8 mouse cellular contexts compared by ENCODE assay signal in the genomic region with DNA sequence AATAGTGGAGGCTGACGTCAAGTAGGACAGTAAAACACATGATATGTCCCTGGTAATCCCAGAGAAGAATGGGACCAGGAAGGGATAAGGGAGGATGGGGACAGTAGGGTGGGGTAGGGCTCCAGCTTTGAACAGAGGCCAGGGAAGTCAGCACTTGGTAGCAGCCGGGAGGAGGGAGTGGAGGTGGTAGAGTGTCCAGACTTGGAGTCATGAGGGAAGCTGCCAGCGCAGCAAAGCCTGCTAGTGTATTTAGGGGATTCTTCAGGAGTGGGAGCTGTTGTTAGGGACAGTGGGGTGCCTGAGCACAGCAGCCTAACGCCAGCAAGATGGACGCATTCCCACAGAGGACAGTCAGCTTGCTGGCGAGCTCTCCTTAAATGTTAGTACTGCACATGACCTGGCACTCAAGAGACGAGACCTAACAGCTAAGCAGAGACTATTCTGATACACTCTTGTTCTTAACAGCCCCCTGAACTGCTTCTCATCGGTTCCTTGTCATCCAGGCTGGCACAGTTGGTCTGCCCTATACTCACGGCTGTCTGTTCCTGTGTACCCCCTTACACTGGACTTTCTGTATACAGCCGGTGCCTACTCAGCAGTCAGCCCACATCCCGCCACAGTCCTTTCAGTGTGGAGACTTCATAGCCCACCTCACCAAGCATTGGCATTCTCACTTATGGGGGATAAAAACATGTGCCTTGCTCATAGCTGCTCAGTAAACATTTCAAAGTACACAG. TPM values are rescaled to one million over a fixed set of nuclear protein-coding genes. Genes with fewer than 3 reads are reported as not detected.
A peak's percentile ranks its signal among the peaks of the same experiment; 100 is the strongest.
DNase-seq lines count a peak whose midpoint lies in the region; ATAC-seq and TF ChIP-seq lines count a peak whose summit lies in the region.

No protein-coding gene starts in this region.

- no peak overlapping the region for H3K9ac ChIP-seq in forebrain, embryonic 12.5 days
- no peak overlapping the region for H3K9ac ChIP-seq in midbrain, postnatal 0 days (replicated peaks; ENCODE audit: low read length, poor library complexity, severe bottlenecking)

- H3K4me3 ChIP-seq in forebrain, embryonic 12.5 days (replicated peaks): no peak overlapping the region
- no peak overlapping the region for H3K4me3 ChIP-seq in midbrain, postnatal 0 days (ENCODE audit: low read depth, low read length)

- H3K36me3 ChIP-seq in forebrain, embryonic 12.5 days (replicated peaks): peaks cover 43% of the 10 kb centered on the region
- H3K36me3 ChIP-seq in midbrain, postnatal 0 days (ENCODE audit: insufficient read depth, low read length): peaks cover 23% of the 10 kb centered on the region

- no peaks in the 10 kb centered on the region for H3K27me3 ChIP-seq in forebrain, embryonic 12.5 days
- no peaks in the 10 kb centered on the region for H3K27me3 ChIP-seq in midbrain, postnatal 0 days (ENCODE audit: insufficient read depth, low read length)

- H3K4me1 ChIP-seq in forebrain, embryonic 12.5 days: peaks cover 2% of the 10 kb centered on the region; the same call in 1 of the 2 replicates
- no peaks in the 10 kb centered on the region for H3K4me1 ChIP-seq in midbrain, postnatal 0 days (ENCODE audit: insufficient read depth, low read length)

- peak overlapping the region; percentile 65 for H3K27ac ChIP-seq in forebrain, embryonic 12.5 days
- H3K27ac ChIP-seq in midbrain, postnatal 0 days (ENCODE audit: low read depth, low read length): peak overlapping the region; percentile 71

- peak; percentile 28 to 33 for DNase-seq in lung, postnatal 4 days
- no peak for DNase-seq in lung, postnatal 36 days
- DNase-seq in heart, postnatal 10 days: peak; percentile 71 to 74
- peak; percentile 82 for DNase-seq in midbrain, postnatal 0 days (ENCODE audit: low spot score)
- DNase-seq in embryo, embryonic 11 days: no peak
- no peak for DNase-seq in thymus, postnatal 0 days (ENCODE audit: low spot score)
- no peak for DNase-seq in spleen, postnatal 4 days (ENCODE audit: low spot score in 2 of 2)

- intact Hi-C loops in heart, postnatal 10 days (cut with DNase I): loop anchor here (5.0 kb wide), 1 partner anchor 94 kb away; no protein-coding TSS in a partner anchor

- no peaks in the 10 kb centered on the region for H3K9me3 ChIP-seq in forebrain, embryonic 12.5 days
- no peaks in the 10 kb centered on the region for H3K9me3 ChIP-seq in midbrain, postnatal 0 days (ENCODE audit: low read length)

- ATAC-seq in forebrain, embryonic 12.5 days (ENCODE audit: low FRiP score): no peak
- peak; percentile 82 for ATAC-seq in midbrain, postnatal 0 days (ENCODE audit: low FRiP score)

- 79% methylated on average over 11 of the region's 11 CpGs for WGBS in forebrain, embryonic 12.5 days
- WGBS in midbrain, postnatal 0 days: 62% methylated on average over 11 of the region's 11 CpGs

- no peak overlapping the region for H3K4me2 ChIP-seq in forebrain, embryonic 12.5 days
- H3K4me2 ChIP-seq in midbrain, postnatal 0 days (ENCODE audit: low read depth, low read length, poor library complexity, severe bottlenecking): no peak overlapping the region

- TF ChIP-seq CTCF in midbrain, postnatal 0 days (IDR thresholded peaks at IDR 0.05): no peak

RNA-seq across cellular contexts. Expression of gene Vps26c, which starts 53.4 kb away (rescaled TPM):
- polyA plus RNA-seq in forebrain, embryonic 12.5 days (2016; fragmentation: Nextera tagmentation; extraction: Ambion mirVana): 53.3 and 55.6 TPM in 2 replicates
- total RNA-seq in heart, postnatal 10 days (2021): 10 to 100 TPM; 28.2 to 30.9 TPM
- total RNA-seq in midbrain, postnatal 0 days (2014; rRNA removed): 66.2 and 74.8 TPM in 2 replicates
- polyA plus RNA-seq in midbrain, postnatal 0 days (2015; fragmentation: Nextera tagmentation; extraction: Ambion mirVana): 63.0 and 65.4 TPM in 2 replicates
- 43.9 and 44.2 TPM in 2 replicates for polyA plus RNA-seq in thymus, postnatal 0 days (2015; fragmentation: Nextera tagmentation; extraction: Ambion mirVana)

Comparison
In these comparisons a context has a peak if more than half of its experiments do, and no peak if none do; other contexts are left out.
1. DNase-seq: peak in lung, postnatal 4 days (2 of 2), heart, postnatal 10 days (2 of 2) and midbrain, postnatal 0 days (single experiment); none in lung, postnatal 36 days (single experiment), embryo, embryonic 11 days (single experiment), thymus, postnatal 0 days (single experiment) and spleen, postnatal 4 days (0 of 2).